Mouse (Mus musculus) embryonic facial prominence, embryonic 11.5 days (tissue): ENCODE measurements at regions not wholly inside any gene's neighbourhood (a gene's known extent, or its start where the extent isn't known, plus 50 kb on each side); places are given as distances from the start of the nearest gene placed in this dataset.

Experiments
- ATAC-seq: fragments of 200-750 bp; cut with Nextera tagmentation; replicated peaks from 2 replicates; pipeline ENCODE4 v1.8.0; 2017; ENCODE audit warnings: low read depth; ENCODE audit not compliant: insufficient number of reproducible peaks, low FRiP score, low TSS enrichment
- DNase-seq: peaks from one replicate; pipeline ENCODE4 v3.0.0-alpha.2; 2015; ENCODE audit warnings: low spot score
- H3K27ac ChIP-seq: fragments of 300-500 bp; sonication (generic); replicated peaks from 2 replicates; pipeline ENCODE4 v1.5.1; 2014; ENCODE audit warnings: mild to moderate bottlenecking, low read depth, low read length, control low read depth
- H3K27me3 ChIP-seq: fragments of 300-500 bp; sonication (generic); 2 replicates; pipeline ENCODE4 v1.6.1; 2014; ENCODE audit warnings: mild to moderate bottlenecking, low read length, moderate library complexity, mixed read lengths; ENCODE audit not compliant: control insufficient read depth, insufficient read depth
- H3K36me3 ChIP-seq: fragments of 300-500 bp; sonication (generic); replicated peaks from 2 replicates; pipeline ENCODE4 v1.6.1; 2014; ENCODE audit warnings: low read depth, mild to moderate bottlenecking, low read length, moderate library complexity, mixed read lengths; ENCODE audit not compliant: control insufficient read depth, insufficient read depth
- H3K4me1 ChIP-seq: fragments of 300-500 bp; sonication (generic); 2 replicates; pipeline ENCODE4 v1.6.1; 2014; ENCODE audit warnings: low read length, mixed read lengths; ENCODE audit not compliant: control insufficient read depth, insufficient read depth
- H3K4me2 ChIP-seq: fragments of 300-500 bp; sonication (generic); 2 replicates; pipeline ENCODE4 v1.6.1; 2014; ENCODE audit warnings: low read depth, mild to moderate bottlenecking, control low read depth, low read length, moderate library complexity
- H3K4me3 ChIP-seq: fragments of 300-500 bp; sonication (generic); 2 replicates; pipeline ENCODE4 v1.5.1; 2014; ENCODE audit warnings: low read depth, low read length, control low read depth
- H3K9ac ChIP-seq: fragments of 300-500 bp; sonication (generic); replicated peaks from 2 replicates; pipeline ENCODE4 v1.6.1; 2014; ENCODE audit warnings: mild to moderate bottlenecking, control low read depth, low read length
- H3K9me3 ChIP-seq: fragments of 300-500 bp; sonication (generic); replicated peaks from 2 replicates; pipeline ENCODE4 v1.6.1; 2016; ENCODE audit warnings: mild to moderate bottlenecking, low read length, inconsistent platforms, mixed read lengths; ENCODE audit not compliant: control insufficient read depth
- WGBS: fragments of 180-500 bp; shearing (Covaris S2); extraction: QIAGEN DNeasy Blood & Tissue Kit; methylation state at CpG from one replicate; pipeline ENCODE4 v1.1.7; 2014; 5-methylcytosine and 5-hydroxymethylcytosine counted together

- H3K36me3 ChIP-seq = no peaks in the 10 kb centered on the region
- no peaks in the 10 kb centered on the region for H3K27me3 ChIP-seq
- H3K9me3 ChIP-seq = no peaks in the 10 kb centered on the region
- WGBS = 61% methylated on average over 7 of the region's 7 CpGs
- no peak for ATAC-seq
- no peak overlapping the region for H3K9ac ChIP-seq
- H3K27ac ChIP-seq = no peak overlapping the region
- H3K4me2 ChIP-seq = no peak overlapping the region
- DNase-seq = peak; percentile 3
- H3K4me3 ChIP-seq = no peak overlapping the region
- H3K4me1 ChIP-seq = no peaks in the 10 kb centered on the region
These were observed 190.3 kb upstream of the Tars start for GRCm38 (mm10) chr15:11589795-11590194.

- H3K36me3 ChIP-seq = no peaks in the 10 kb centered on the region
- H3K4me3 ChIP-seq = no peak overlapping the region
- DNase-seq = no peak
- WGBS = 89% methylated on average over 2 of the region's 2 CpGs
- H3K9me3 ChIP-seq = no peaks in the 10 kb centered on the region
- H3K4me2 ChIP-seq = no peak overlapping the region
- no peaks in the 10 kb centered on the region for H3K27me3 ChIP-seq
- ATAC-seq = no peak
- no peak overlapping the region for H3K9ac ChIP-seq
- no peaks in the 10 kb centered on the region for H3K4me1 ChIP-seq
- H3K27ac ChIP-seq = no peak overlapping the region
These were observed 186.9 kb upstream of the Tars start for GRCm38 (mm10) chr15:11586384-11586783.

- H3K4me3 ChIP-seq = no peak overlapping the region
- no peak overlapping the region for H3K9ac ChIP-seq
- no peaks in the 10 kb centered on the region for H3K4me1 ChIP-seq
- no peak for DNase-seq
- ATAC-seq = no peak
- no peaks in the 10 kb centered on the region for H3K27me3 ChIP-seq
- WGBS = 46% methylated on average over 2 of the region's 2 CpGs
- no peaks in the 10 kb centered on the region for H3K36me3 ChIP-seq
- H3K27ac ChIP-seq = no peak overlapping the region
- no peaks in the 10 kb centered on the region for H3K9me3 ChIP-seq
- no peak overlapping the region for H3K4me2 ChIP-seq
These were observed 184.7 kb upstream of the Tars start for GRCm38 (mm10) chr15:11584155-11584554.

- no peak overlapping the region for H3K9ac ChIP-seq
- H3K9me3 ChIP-seq = no peaks in the 10 kb centered on the region
- H3K4me2 ChIP-seq = no peak overlapping the region
- ATAC-seq (no peak), DNase-seq (no peak)
- H3K4me3 ChIP-seq = no peak overlapping the region
- H3K36me3 ChIP-seq = no peaks in the 10 kb centered on the region
- no peaks in the 10 kb centered on the region for H3K27me3 ChIP-seq
- H3K27ac ChIP-seq = no peak overlapping the region
- WGBS = 66% methylated on average over 1 of the region's 1 CpGs
- no peaks in the 10 kb centered on the region for H3K4me1 ChIP-seq
These were observed 178.9 kb upstream of the Tars start for GRCm38 (mm10) chr15:11578331-11578730.

- DNase-seq (no peak), ATAC-seq (no peak)
- Histone ChIP-seq H3K9ac (no peak overlapping the region), H3K4me2 (no peak overlapping the region), H3K4me1 (no peaks in the 10 kb centered on the region), H3K4me3 (no peak overlapping the region), H3K36me3 (no peaks in the 10 kb centered on the region), H3K9me3 (no peaks in the 10 kb centered on the region), H3K27me3 (no peaks in the 10 kb centered on the region), H3K27ac (no peak overlapping the region)
- WGBS = 95% methylated on average over 2 of the region's 2 CpGs
These were observed 174.9 kb upstream of the Tars start for GRCm38 (mm10) chr15:11574359-11574758.

GRCm38 (mm10) chr15:11573496-11573895, 174.0 kb upstream of the Tars start:
- Histone ChIP-seq H3K4me3 (no peak overlapping the region), H3K27ac (no peak overlapping the region), H3K4me1 (no peaks in the 10 kb centered on the region), H3K4me2 (no peak overlapping the region), H3K9me3 (no peaks in the 10 kb centered on the region), H3K36me3 (no peaks in the 10 kb centered on the region), H3K27me3 (no peaks in the 10 kb centered on the region), H3K9ac (no peak overlapping the region)
- ATAC-seq (no peak), DNase-seq (no peak)
- WGBS = 95% methylated on average over 2 of the region's 2 CpGs

GRCm38 (mm10) chr15:11572063-11572462, 172.6 kb upstream of the Tars start:
- H3K9me3 ChIP-seq = no peaks in the 10 kb centered on the region
- WGBS = 84% methylated on average over 4 of the region's 4 CpGs
- no peak for DNase-seq

GRCm38 (mm10) chr15:11565503-11566031, 166.1 kb upstream of the Tars start:
- H3K27ac ChIP-seq = no peak overlapping the region
- no peak for DNase-seq
- 0 out of 2 replicates have a peak, but pooled peaks have one; percentile 44 for ATAC-seq
- H3K27me3 ChIP-seq = no peaks in the 10 kb centered on the region
- no peak overlapping the region for H3K4me3 ChIP-seq
- H3K9ac ChIP-seq = no peak overlapping the region
- WGBS = 42% methylated on average over 10 of the region's 10 CpGs
- H3K36me3 ChIP-seq = no peaks in the 10 kb centered on the region
- no peak overlapping the region for H3K4me2 ChIP-seq
- no peaks in the 10 kb centered on the region for H3K9me3 ChIP-seq
- H3K4me1 ChIP-seq = no peaks in the 10 kb centered on the region

More at GRCm38 (mm10) chr15:11572063-11572462, 172.6 kb upstream of the Tars start:
- ATAC-seq = no peak
- Histone ChIP-seq H3K4me2 (no peak overlapping the region), H3K4me3 (no peak overlapping the region), H3K36me3 (no peaks in the 10 kb centered on the region), H3K27me3 (no peaks in the 10 kb centered on the region), H3K9ac (no peak overlapping the region), H3K4me1 (no peaks in the 10 kb centered on the region), H3K27ac (no peak overlapping the region)
